Mouse (Mus musculus) CH12.LX (cell line): ENCODE data around the gene Iqsec3.

Source experiments
- CTCF ChIP-seq, 2 experiments: IDR thresholded peaks in 1 of 2; conservative IDR thresholded peaks in 1 of 2; 2 replicates each; pipeline ENCODE4 v1.5.1; 2011 to 2012; ENCODE audit warnings: low read depth in 2 of 2, low read length in 2 of 2, improper control_type of control experiment in 1 of 2, inconsistent platforms in 1 of 2, mild to moderate bottlenecking in 1 of 2, moderate library complexity in 1 of 2
- EP300 ChIP-seq: IDR thresholded peaks from 2 replicates; pipeline ENCODE4 v1.6.1; 2011; ENCODE audit warnings: low read length, improper control_type of control experiment
- JUN ChIP-seq: IDR thresholded peaks from 2 replicates; pipeline ENCODE4 v1.6.1; 2011; ENCODE audit warnings: low read depth, mild to moderate bottlenecking, low read length, improper control_type of control experiment, moderate library complexity; ENCODE audit not compliant: insufficient read depth
- MAFK ChIP-seq: IDR thresholded peaks from 2 replicates; pipeline ENCODE4 v1.6.1; 2011; ENCODE audit warnings: low read length, improper control_type of control experiment; ENCODE audit not compliant: insufficient replicate concordance
- MAZ ChIP-seq: IDR thresholded peaks from 2 replicates; pipeline ENCODE4 v1.6.1; 2012; ENCODE audit warnings: low read depth, mild to moderate bottlenecking, inconsistent platforms, low read length, improper control_type of control experiment, moderate library complexity
- POLR2A ChIP-seq: IDR thresholded peaks from 2 replicates; pipeline ENCODE4 v1.6.1; 2011; ENCODE audit warnings: low read depth, mild to moderate bottlenecking, improper control_type of control experiment, low read length
- ZMIZ1 ChIP-seq: IDR thresholded peaks from 2 replicates; pipeline ENCODE4 v1.6.1; 2012; ENCODE audit warnings: low read depth, mild to moderate bottlenecking, inconsistent platforms, low read length, improper control_type of control experiment

DNA sequence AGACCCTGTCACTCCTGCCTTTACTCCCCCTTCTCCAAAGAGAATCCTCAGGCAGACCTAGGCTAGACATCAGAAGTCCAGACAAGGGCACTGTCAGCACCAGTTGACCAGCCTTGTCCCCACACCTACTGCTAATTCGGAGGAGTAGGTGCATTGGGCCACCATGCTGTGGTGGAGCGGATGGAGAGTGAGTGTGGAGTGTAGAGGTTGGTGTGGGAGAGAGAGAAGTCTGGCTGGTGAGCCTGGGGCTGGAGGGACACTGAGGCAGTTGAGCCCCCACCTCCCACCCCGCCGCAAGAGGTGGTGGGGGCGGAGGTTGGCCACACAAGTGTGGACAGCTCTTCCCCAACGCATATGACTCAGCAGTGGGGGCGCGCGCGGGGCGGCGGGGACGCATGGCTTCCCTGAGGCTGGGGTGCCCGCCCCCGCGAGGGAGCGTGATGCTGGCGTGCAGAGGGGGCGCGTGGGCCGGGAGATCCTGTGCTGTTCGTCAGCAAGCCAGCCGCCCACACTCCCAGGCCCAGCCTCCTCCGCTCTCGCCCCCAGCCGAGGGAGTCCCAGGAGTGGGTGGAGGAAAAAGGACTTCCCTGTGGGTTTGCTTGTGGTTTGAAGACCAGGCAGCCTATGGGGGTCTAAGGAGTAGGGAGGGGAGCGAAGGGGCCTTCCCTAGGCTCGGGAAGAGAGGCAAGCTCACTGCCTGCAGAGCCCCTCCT is 10.7 kb downstream of the Iqsec3 start:
- TF ChIP-seq MAZ (no peak), MAFK (no peak), EP300 (no peak), CTCF (conservative IDR thresholded peaks at IDR 0.05 in 1 of 2, IDR thresholded peaks at IDR 0.05 in 1 of 2; ENCODE audit: low read depth in 2 of 2, low read length in 2 of 2) (no peak), ZMIZ1 (no peak), JUN (no peak), POLR2A (no peak)
